Mouse (Mus musculus) spleen, postnatal 4 days (tissue): ENCODE measurements around the gene Dennd1b.

Experiments
- DNase-seq, 2 experiments: peaks; one replicate each; pipeline ENCODE4 v3.0.0; 2022; ENCODE audit warnings: low spot score in 2 of 2

Dennd1b gene

DNA sequence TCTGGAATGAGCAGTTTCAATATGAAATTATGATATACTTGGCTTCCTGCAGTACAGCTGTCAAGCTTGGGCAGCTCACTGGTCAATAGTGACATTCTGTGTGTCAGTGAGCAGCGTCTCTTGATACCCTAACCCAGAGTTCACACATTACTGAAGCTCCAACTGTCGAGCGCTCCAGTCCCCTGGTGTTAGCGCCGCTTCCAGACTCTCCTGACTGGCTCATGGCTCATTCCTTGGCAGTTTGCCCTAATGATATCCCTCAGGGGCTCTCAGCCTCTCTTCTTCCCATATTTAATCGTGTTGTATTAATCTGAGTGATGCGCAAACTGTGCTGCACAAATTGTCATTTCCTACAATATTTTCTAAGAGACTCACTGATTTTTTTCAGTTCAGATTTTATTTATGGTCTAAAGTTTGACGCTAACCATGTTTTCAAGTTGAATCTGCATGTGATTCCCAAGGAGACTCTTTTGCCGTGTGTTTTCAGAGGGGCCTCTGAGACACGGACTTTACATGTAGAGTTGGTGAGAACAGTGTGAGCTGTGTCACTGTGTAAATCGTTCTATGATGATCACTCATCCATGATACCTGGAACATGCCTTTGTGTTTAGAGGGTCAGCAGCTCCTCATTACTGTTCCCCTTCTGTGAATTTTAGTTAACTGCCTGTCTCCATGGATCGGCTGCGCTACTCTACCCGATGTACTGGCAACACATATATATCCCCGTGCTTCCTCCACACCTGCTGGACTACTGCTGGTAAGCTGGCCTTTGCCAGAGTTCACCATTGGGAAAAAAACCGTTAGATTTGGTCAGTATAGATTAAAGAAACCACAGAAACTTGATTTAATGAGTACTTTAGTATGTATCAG lies 117.5 kb downstream of the Dennd1b start:
- DNase-seq = no peak

- DNase-seq = no peak
These were observed 120.1 kb downstream of the Dennd1b start for GRCm38 (mm10) chr1:139083382-139083781.

DNA sequence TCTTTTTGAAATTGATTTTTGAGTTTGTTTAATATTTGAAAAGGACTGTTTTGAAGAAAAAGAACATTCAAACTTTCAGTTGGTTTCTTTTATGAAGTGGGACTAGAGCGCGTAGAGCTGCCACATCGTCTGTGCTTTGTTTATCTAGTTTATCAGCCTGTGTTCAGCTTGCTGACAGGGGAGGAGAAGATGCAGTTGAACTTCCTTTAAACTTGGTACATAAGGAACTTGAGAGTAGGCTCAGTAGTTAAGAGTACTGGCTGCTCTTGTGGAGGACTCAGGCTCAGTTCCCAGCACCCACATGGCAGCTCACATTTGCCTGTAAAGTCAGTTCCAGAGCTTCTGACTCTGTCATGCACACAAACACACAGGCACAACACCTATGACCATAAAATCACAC lies 124.3 kb downstream of the Dennd1b start:
- DNase-seq = no peak

GRCm38 (mm10) chr1:139090744-139091143 lies 127.5 kb downstream of the Dennd1b start:
- DNase-seq = no peak

DNA sequence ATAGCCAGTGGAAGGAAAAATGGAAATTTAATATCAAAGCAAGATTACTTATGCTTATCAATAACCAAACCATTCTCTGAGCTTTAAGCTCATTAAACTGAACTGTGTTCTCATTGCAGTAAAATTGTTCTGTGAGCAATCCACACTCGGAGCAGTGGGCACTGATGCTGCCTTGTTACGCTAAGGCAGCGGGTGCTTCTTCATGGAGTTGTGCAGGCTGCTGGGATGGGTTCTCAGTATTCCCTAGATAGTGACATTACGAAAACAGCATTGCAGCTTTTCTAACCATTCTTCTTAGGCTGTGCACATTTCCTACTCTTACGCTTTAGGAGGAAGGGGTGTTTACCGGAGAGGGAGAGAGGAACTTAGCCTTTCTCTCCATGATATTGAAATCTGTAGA lies 128.5 kb downstream of the Dennd1b start:
- no peak for DNase-seq

DNA sequence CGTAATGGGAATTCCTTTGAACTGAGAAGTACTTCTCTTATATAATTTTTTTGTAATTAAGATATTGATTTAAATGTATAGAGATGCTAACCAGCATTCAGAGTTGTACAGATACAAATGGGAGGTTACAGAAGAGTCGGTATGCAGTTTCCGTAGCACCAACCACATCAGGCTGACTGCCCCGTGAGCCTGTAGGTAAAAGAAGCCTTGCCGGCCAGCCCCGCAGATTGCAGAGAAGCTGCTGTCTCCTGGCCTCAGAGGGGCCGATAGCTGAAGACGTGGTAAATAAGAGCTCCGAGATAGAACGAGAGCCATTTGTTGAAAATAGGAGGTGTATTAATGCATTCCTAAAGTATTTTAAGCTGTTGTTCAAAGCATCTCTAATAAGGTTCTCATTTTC lies 128.9 kb downstream of the Dennd1b start:
- no peak for DNase-seq

DNA sequence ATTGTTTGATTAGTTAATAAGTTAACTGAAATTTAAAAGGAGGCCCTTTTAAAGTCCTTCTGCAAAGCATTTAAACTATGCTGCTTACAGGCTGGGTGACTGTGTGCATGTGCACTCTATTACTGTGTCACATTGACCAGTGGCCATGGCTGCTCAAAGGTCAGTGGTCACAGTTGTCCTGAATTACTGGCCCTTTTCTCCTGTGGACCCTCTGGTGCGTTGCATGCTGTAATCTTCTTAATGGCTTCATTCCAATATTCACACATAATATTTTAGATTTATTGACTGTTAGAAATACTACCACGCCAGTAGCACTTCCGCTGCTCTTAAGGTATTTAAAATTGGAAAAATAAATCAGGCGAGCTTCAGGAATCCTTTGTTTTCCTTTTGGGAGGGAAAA lies 129.5 kb downstream of the Dennd1b start:
- DNase-seq = no peak

- no peak for DNase-seq
These were observed 133.1 kb downstream of the Dennd1b start for GRCm38 (mm10) chr1:139096369-139096768.

DNA sequence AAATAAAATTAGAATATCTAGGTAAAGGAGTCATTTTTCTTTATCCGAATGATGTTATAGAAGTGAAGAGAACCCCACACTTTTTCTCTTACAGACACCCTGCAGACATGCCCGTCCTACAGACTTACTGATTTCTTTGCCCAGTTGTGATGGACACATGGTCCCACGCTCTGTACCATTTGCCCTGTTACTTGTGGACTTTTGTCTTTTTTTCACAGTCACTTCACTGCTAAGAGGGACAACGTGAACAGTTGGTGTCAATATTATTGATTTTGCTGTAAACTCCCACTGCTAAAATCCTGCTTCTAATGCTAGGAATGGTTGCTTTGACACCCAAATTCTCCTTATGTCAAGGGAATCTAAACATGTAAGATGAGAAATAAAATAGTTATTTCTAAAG lies 134.9 kb downstream of the Dennd1b start:
- no peak for DNase-seq

GRCm38 (mm10) chr1:139101725-139102124 lies 138.5 kb downstream of the Dennd1b start:
- DNase-seq = no peak

GRCm38 (mm10) chr1:139108251-139108650 lies 145.0 kb downstream of the Dennd1b start:
- no peak for DNase-seq

GRCm38 (mm10) chr1:139122626-139123025 lies 159.4 kb downstream of the Dennd1b start:
- DNase-seq = no peak

GRCm38 (mm10) chr1:139139644-139140043 lies 176.4 kb downstream of the Dennd1b start:
- no peak for DNase-seq

- DNase-seq = no peak
These were observed 182.3 kb downstream of the Dennd1b start for GRCm38 (mm10) chr1:139145516-139145915.

- DNase-seq = no peak
These were observed 183.1 kb downstream of the Dennd1b start for GRCm38 (mm10) chr1:139146306-139146705.

- no peak for DNase-seq
These were observed 189.8 kb downstream of the Dennd1b start for GRCm38 (mm10) chr1:139153006-139153405.

- no peak for DNase-seq
These were observed 190.3 kb downstream of the Dennd1b start for GRCm38 (mm10) chr1:139153493-139153892.

DNA sequence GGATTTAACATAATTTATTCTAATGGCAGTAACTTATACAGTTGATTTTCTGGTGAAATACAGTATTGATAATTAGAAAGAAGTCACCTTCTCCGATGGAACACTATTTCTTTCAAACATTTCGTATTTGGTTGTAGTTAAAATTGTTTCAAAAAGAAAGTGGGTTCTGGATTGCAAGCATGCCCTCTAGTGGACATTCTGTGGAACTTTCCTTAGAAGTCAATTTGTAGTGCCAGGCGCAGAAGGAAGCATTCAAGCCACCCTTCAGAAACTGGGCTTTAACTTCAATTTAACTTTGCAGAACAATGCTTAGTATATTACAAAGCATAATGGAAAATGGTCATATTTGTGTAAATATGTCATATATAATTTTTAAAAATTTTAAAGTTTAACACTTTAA lies 193.2 kb downstream of the Dennd1b start:
- no peak for DNase-seq

DNA sequence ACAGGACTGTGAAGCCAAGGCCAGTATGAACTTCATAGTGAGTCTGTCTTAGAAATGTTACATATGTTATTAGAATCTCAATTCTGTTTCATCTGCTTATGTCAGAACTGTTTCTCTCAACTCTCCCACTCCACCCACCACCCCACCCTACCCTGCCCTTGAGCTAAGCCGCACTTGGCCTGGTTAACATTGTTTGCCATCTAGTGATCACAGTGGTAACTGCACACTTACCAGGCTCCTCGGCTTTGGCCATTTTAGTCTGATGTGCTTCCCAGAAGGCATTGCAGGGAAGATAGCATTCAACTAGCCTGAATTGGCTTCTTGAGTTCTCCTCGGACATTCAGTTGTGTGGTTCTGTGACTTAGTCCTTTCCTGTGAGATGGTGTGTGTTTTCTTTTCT lies 198.4 kb downstream of the Dennd1b start:
- DNase-seq = no peak

DNA sequence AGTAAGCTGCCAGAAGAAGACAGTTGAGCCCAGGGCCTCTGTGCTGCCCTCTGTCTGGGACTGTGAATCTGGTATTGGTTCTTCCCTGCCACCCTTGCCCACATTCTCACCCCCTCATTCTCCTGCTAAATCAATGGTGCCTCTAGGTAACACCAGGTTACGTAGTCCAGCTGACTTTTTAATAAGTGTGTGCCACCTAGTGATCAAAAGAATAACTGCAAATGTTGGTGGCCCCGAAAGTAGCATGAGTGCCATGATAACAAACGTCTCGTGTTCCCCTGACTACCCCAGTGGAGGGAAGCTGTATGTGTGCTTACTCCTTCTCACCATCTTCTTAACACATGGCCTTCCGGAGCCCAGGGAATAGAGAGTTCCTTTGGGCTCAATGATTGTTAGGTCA lies 199.6 kb downstream of the Dennd1b start:
- DNase-seq = no peak

DNA sequence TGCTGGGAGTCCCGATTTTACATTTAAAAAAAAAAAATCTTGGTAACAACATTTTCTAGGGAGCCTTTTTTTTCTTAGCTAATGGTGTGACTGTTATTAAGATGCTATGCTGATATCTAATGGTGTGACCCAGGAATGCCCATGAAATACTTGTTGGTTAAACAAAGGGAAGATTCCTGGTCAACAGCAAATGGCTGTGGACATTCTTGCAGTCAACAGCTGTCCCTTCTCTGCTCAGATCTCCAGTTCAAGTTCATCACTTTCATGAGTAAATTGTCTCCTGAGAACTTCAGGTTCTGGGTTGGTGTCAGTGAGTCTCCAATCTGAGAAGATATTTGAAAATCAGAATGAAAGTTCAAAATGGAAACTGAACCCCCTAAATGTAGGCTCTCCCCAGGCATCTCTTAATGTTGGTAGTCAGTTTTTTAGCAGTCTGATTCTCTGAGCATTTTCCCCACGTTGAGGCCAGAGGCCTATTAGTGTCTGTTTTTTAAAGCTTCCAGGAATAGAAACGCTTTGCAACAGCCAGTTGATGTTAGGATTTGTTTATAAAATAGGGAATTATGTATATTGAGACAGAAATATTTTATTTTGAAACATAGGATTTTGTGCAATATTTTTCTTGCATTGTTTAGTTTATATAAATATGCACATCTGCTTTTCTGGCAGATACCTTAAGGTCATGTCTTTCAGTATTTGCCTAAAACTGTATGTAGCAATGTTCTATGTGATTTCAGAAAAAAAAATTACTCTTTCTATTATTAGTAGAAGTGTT lies 211.0 kb downstream of the Dennd1b start:
- DNase-seq = no peak

DNA sequence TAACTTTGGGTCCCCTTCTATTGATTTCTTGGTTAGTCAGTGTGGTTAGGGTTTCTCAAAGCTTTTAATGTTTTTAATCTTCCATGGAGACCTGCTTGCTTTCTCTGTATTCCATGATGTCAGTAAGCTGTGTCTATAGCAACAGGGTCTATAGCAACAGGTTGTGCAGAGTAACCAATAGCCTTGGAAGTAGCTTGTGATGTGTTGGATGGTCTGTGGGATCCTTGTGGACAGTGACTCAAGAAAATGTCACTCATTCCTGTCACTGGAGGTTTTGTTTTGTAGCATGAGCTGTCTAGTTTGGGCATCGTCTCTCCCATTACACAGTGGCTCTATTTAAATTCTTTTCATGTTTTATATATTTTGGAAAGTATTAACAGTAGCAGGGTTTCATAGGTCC lies 216.5 kb downstream of the Dennd1b start:
- DNase-seq = no peak
